Mouse (Mus musculus) limb, embryonic 14.5 days (tissue): ENCODE measurements around the gene Magi3. TPM values are rescaled to one million over a fixed set of nuclear protein-coding genes. Genes with fewer than 3 reads are reported as not detected.

ENCODE experiments used
- ATAC-seq: fragments of 200-750 bp; cut with Nextera tagmentation; 2 replicates; pipeline ENCODE4 v1.8.0; 2017; ENCODE audit warnings: low read depth, moderate number of reproducible peaks, moderate TSS enrichment; ENCODE audit not compliant: low FRiP score
- DNase-seq: peaks from one replicate; pipeline ENCODE4 v3.0.0-alpha.2; 2015; ENCODE audit warnings: low spot score
- H3K27ac ChIP-seq: fragments of 300-500 bp; sonication (generic); replicated peaks from 2 replicates; pipeline ENCODE4 v1.5.1; 2014; ENCODE audit warnings: low read depth, mild to moderate bottlenecking, low read length, moderate library complexity, mixed read lengths
- H3K27me3 ChIP-seq: fragments of 300-500 bp; sonication (generic); 2 replicates; pipeline ENCODE4 v1.6.1; 2014; ENCODE audit warnings: low read length, mixed read lengths; ENCODE audit not compliant: control insufficient read depth, insufficient read depth
- H3K36me3 ChIP-seq: fragments of 300-500 bp; sonication (generic); 2 replicates; pipeline ENCODE4 v1.6.1; 2014; ENCODE audit warnings: mild to moderate bottlenecking, low read length, moderate library complexity, mixed read lengths; ENCODE audit not compliant: control insufficient read depth, insufficient read depth
- H3K4me1 ChIP-seq: fragments of 300-500 bp; sonication (generic); 2 replicates; pipeline ENCODE4 v1.6.1; 2014; ENCODE audit warnings: antibody characterized with exemption, low read length, mixed read lengths; ENCODE audit not compliant: control insufficient read depth, insufficient read depth
- H3K4me2 ChIP-seq: fragments of 300-500 bp; sonication (generic); replicated peaks from 2 replicates; pipeline ENCODE4 v1.6.1; 2014; ENCODE audit warnings: low read depth, mild to moderate bottlenecking, low read length, moderate library complexity; ENCODE audit not compliant: severe bottlenecking
- H3K4me3 ChIP-seq: fragments of 300-500 bp; sonication (generic); replicated peaks from 2 replicates; pipeline ENCODE4 v1.5.1; 2014; ENCODE audit warnings: low read length
- H3K9ac ChIP-seq: fragments of 300-500 bp; sonication (generic); 2 replicates; pipeline ENCODE4 v1.6.1; 2014; ENCODE audit warnings: mild to moderate bottlenecking, low read depth, low read length, moderate library complexity; ENCODE audit not compliant: severe bottlenecking
- H3K9me3 ChIP-seq: fragments of 300-500 bp; sonication (generic); 2 replicates; pipeline ENCODE4 v1.6.1; 2016; ENCODE audit warnings: low read length; ENCODE audit not compliant: control insufficient read depth
- POLR2A ChIP-seq: fragments of 200-500 bp; IDR thresholded peaks from 2 replicates; pipeline ENCODE4 v1.8.0; 2012; ENCODE audit warnings: inconsistent platforms, mild to moderate bottlenecking, moderate library complexity, borderline replicate concordance; ENCODE audit not compliant: insufficient read depth, insufficient read length; ENCODE audit errors: extremely low read depth
- WGBS: fragments of 180-500 bp; shearing (Covaris S2); extraction: QIAGEN DNeasy Blood & Tissue Kit; methylation state at CpG from one replicate; pipeline ENCODE4 v1.1.7; 2014; 5-methylcytosine and 5-hydroxymethylcytosine counted together
- polyA plus RNA-seq, 2 experiments: library from polyadenylated mRNA; depleted of rRNA in 1 of 2; stranded (reverse) in 1 of 2; unstranded in 1 of 2; fragments of >200 nt; fragmentation: Nextera tagmentation in 1 of 2; extraction: Ambion mirVana in 1 of 2; gene quantifications; 2 replicates each; pipeline versions ENCODE4 v1.2.1 to v1.2.3; 2012 to 2014

The Magi3 gene
- polyA plus RNA-seq, 2 experiments, result 4.8 to 9.2 TPM

DNA sequence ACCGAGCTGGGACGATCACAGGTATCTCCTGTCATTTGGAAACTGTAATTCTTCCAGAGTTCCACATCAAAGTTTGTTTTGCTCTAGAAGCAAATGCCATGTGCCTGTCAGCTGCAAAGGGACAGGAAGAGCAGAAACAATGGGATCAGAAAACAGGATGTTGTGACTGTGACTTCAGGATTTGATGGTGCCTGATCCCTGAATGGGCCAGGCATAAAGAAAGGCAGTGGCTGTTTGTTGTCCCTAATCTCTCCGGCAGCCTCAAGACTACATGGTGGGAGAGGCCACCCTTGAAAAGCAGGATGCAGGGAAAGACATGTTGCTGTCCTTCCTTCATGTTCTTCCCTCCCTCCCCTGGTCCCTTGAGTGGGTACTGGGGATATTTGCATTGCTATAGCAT lies 33.6 kb upstream of the Magi3 start:
- 63% methylated on average over 3 of the region's 3 CpGs for WGBS
- no peak for ATAC-seq
- Histone ChIP-seq H3K9ac (no peak overlapping the region), H3K36me3 (no peaks in the 10 kb centered on the region), H3K4me2 (no peak overlapping the region), H3K4me1 (no peaks in the 10 kb centered on the region), H3K27me3 (no peaks in the 10 kb centered on the region), H3K27ac (no peak overlapping the region), H3K9me3 (no peaks in the 10 kb centered on the region), H3K4me3 (no peak overlapping the region)
- no peak for DNase-seq
- TF ChIP-seq POLR2A, result no peak

DNA sequence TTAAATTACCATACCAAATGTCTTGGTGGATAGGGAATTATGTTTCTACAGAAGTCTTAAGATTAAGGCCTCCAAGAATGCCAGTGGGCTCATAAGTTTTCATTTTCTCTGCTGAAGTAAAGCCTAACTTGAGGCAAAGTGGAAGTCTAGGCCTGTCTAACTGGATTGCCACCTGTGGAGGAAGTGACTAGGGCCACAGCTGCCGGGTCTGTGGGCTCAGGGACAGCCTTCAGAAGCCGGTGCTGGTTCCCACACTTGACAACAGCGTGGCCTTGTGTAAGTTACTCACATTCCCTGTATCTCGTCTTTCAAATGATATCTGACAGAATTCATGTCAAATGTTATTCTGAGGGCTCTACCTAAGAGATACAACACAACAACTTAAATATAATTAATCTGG lies 27.7 kb upstream of the Magi3 start:
- Histone ChIP-seq H3K4me1 (no peaks in the 10 kb centered on the region), H3K27ac (no peak overlapping the region), H3K4me3 (no peak overlapping the region), H3K9me3 (no peaks in the 10 kb centered on the region), H3K36me3 (no peaks in the 10 kb centered on the region), H3K9ac (no peak overlapping the region), H3K27me3 (no peaks in the 10 kb centered on the region), H3K4me2 (no peak overlapping the region)
- ATAC-seq, result no peak
- no peak for TF ChIP-seq POLR2A
- 70% methylated on average over 4 of the region's 4 CpGs for WGBS
- no peak for DNase-seq

DNA sequence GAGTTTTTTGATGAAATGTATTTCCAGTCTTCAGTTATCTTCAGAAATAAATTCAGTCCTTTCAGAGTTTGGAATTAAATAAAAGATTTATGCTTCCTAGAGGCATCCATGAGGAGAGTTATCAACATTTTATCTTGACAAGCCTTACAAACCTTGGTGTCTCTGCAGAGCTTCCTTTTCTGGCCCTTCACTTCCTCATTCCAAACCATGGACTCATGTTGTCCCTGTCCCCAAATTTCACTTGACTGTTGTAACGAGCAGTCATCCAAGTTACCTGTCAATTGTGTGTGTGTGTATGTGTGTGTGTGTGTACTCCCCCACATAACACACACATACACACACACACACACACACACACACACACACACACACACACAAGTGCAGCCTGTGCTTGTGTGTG lies 26.9 kb upstream of the Magi3 start:
- WGBS, result 57% methylated on average over 1 of the region's 1 CpGs
- Histone ChIP-seq H3K4me3 (no peak overlapping the region), H3K9me3 (no peaks in the 10 kb centered on the region), H3K36me3 (no peaks in the 10 kb centered on the region), H3K4me1 (no peaks in the 10 kb centered on the region), H3K9ac (no peak overlapping the region), H3K27me3 (no peaks in the 10 kb centered on the region), H3K4me2 (no peak overlapping the region), H3K27ac (no peak overlapping the region)
- DNase-seq (no peak), ATAC-seq (no peak)
- no peak for TF ChIP-seq POLR2A

DNA sequence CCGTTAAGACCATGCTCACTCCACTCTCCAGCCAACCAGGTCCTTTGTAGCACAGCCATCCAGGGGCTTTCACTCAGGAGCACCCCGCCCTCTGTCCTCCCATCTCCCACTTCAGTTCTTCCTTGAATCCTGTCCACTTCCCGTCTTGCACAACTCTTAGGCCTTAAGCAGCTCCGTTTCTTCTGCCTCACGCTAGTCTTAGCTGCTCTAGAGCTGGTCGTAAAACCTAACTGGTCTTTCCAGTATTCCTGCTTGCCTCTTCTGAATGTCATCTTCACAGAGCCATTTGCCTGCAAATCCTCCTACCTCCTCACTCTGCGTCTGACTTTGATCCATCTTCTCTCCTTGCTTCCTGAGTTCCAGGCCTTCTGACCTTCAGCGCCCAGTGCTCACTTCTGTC lies 24.2 kb upstream of the Magi3 start:
- no peak for ATAC-seq
- Histone ChIP-seq H3K4me1 (no peaks in the 10 kb centered on the region), H3K9me3 (no peaks in the 10 kb centered on the region), H3K27me3 (no peaks in the 10 kb centered on the region), H3K9ac (no peak overlapping the region), H3K4me3 (no peak overlapping the region), H3K4me2 (no peak overlapping the region), H3K27ac (no peak overlapping the region), H3K36me3 (no peaks in the 10 kb centered on the region)
- TF ChIP-seq POLR2A, result no peak
- WGBS, result 69% methylated on average over 8 of the region's 8 CpGs
- DNase-seq, result peak; percentile 11

DNA sequence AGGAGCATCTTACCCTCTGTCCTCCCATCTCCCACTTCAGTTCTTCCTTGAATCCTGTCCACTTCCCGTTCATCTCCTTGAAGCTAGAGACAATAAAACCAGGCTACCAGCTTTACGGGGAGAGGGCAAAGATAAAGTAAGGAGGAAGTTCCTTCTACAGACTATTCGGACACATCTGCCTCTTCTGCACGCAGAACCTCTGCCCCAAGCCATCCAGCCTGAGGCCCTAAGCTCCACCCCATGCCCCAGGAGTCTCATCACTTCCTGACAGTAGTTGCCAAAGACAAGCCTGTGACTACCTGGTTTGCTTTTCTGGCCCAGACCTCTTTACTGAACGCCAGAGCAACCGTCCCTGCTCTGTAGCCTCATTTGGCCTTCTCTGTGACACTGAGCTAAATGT lies 23.8 kb upstream of the Magi3 start:
- no peak for DNase-seq
- Histone ChIP-seq H3K4me3 (no peak overlapping the region), H3K27me3 (no peaks in the 10 kb centered on the region), H3K9me3 (no peaks in the 10 kb centered on the region), H3K27ac (no peak overlapping the region), H3K36me3 (no peaks in the 10 kb centered on the region), H3K9ac (no peak overlapping the region), H3K4me2 (no peak overlapping the region), H3K4me1 (no peaks in the 10 kb centered on the region)
- TF ChIP-seq POLR2A, result no peak
- WGBS, result 76% methylated on average over 6 of the region's 6 CpGs
- no peak for ATAC-seq

DNA sequence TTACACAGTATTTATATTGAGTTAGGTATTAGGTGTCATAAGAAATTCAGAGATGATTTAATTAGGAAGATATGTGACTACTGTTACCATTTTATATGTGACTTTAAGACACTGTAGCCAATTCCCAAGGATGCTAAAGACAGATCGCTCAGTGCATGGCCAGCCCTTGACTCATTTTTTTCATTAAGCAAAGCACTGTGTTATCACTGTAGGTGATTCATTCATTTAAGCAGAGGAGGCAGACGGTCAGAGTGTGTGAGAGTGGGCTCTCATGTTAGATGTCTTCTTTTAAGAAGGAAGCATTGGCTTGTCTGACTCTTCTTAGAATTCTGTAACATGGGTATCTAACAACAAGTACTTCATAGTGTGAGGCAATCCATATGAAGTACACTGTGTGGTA lies 19.6 kb upstream of the Magi3 start:
- H3K27me3 ChIP-seq, result no peaks in the 10 kb centered on the region
- 89% methylated on average over 2 of the region's 2 CpGs for WGBS
- H3K36me3 ChIP-seq, result no peaks in the 10 kb centered on the region
- H3K4me1 ChIP-seq, result no peaks in the 10 kb centered on the region
- no peak overlapping the region for H3K9ac ChIP-seq
- H3K27ac ChIP-seq, result no peak overlapping the region
- H3K9me3 ChIP-seq, result no peaks in the 10 kb centered on the region
- DNase-seq (no peak), ATAC-seq (no peak)
- H3K4me3 ChIP-seq, result no peak overlapping the region
- no peak for TF ChIP-seq POLR2A
- H3K4me2 ChIP-seq, result no peak overlapping the region
